ENCODE assay signal across 8 mouse cellular contexts in the genomic region with DNA sequence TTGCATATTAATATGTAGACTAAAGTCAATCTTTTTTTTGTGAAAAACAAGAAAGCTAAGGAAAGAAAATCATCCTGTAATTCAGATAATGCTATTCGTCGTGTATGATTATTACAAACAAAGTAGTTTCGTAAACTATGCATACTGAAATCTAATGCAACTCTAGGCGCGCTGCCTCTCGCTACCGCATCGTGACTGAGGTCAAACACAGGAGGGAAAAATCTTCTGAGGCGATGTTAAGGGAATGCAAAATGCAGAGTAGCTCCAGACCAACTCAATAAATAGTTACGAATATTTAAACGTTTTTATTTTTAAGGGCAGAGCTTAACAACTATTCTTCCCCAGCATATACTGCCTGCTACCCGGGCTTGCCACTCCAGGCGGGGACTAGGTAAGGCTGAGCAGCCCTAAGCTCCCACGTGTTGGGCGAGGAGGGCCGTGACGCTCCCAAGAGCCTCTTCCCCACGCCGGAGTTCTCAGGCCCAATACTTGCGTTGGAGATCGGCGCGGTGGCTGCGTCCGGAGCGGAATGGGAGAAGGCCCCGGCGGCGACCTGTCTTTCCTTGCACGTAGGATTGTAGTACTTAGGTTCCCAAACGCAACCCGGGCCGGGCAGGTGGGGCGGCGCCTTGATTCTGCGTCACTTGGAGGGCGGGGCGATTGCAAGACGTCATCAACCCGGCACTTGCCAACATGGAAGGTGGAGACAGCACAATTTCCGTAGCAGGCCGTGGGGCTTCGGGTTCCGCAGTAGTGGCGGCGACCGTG. TPM values are rescaled to one million over a fixed set of nuclear protein-coding genes. Genes with fewer than 3 reads are reported as not detected.
A peak's percentile ranks its signal among the peaks of the same experiment; 100 is the strongest.
DNase-seq lines count a peak whose midpoint lies in the region; ATAC-seq and TF ChIP-seq lines count a peak whose summit lies in the region.

A gene (minus strand): TSS at position 630 of the 768 bp plus-strand sequence.
A gene (plus strand): TSS at position 673 of the 768 bp plus-strand sequence.

- H3K4me1 ChIP-seq in hindbrain, postnatal 0 days (ENCODE audit: insufficient read depth, low read length), result no peaks in the 10 kb centered on the region
- peaks cover 34% of the 10 kb centered on the region for H3K4me1 ChIP-seq in megakaryocyte, embryonic 14.5 days

- no peak for TF ChIP-seq CTCF in hindbrain, postnatal 0 days (IDR thresholded peaks at IDR 0.05; ENCODE audit: low read depth)

- H3K9me3 ChIP-seq in hindbrain, postnatal 0 days (ENCODE audit: low read length), result no peaks in the 10 kb centered on the region
- H3K9me3 ChIP-seq in megakaryocyte, embryonic 14.5 days, result no peaks in the 10 kb centered on the region

- peak within 1 kb of the TSS; percentile 84 for H3K9ac ChIP-seq in hindbrain, postnatal 0 days (replicated peaks; ENCODE audit: low read length)

- H3K4me2 ChIP-seq in hindbrain, postnatal 0 days (ENCODE audit: low read depth, low read length), result peak within 1 kb of the TSS; percentile 89

- under 1% methylated on average over 47 of the region's 47 CpGs for WGBS in hindbrain, postnatal 0 days

- no peaks in the 10 kb centered on the region for H3K27me3 ChIP-seq in hindbrain, postnatal 0 days (ENCODE audit: insufficient read depth, low read length)
- no peaks in the 10 kb centered on the region for H3K27me3 ChIP-seq in megakaryocyte, embryonic 14.5 days (replicated peaks)

- H3K4me3 ChIP-seq in hindbrain, postnatal 0 days (ENCODE audit: low read length), result peak within 1 kb of the TSS; percentile 93
- H3K4me3 ChIP-seq in megakaryocyte, embryonic 14.5 days (replicated peaks), result peak within 1 kb of the TSS; percentile 93

- peak; percentile 98 for ATAC-seq in hindbrain, postnatal 0 days

- H3K36me3 ChIP-seq in hindbrain, postnatal 0 days (ENCODE audit: insufficient read depth, low read length), result no peaks in the 10 kb centered on the region
- H3K36me3 ChIP-seq in megakaryocyte, embryonic 14.5 days (replicated peaks; ENCODE audit: low read length), result peaks cover 17% of the 10 kb centered on the region

- peak; percentile 82 for DNase-seq in WW6 (ENCODE audit: low read depth, low spot score)
- peak; percentile 91 to 98 for DNase-seq in cerebellum, postnatal 4 days (ENCODE audit: low spot score in 2 of 2)
- DNase-seq in gastrocnemius, adult 18-20 months (ENCODE audit: low spot score), result peak; percentile 97
- DNase-seq in hindbrain, postnatal 0 days (ENCODE audit: low spot score), result peak; percentile 94
- peak; percentile 88 to 99 for DNase-seq in left cerebral cortex, adult 8-10 months (ENCODE audit: low spot score in 2 of 2)
- peak; percentile 96 to 97 for DNase-seq in right cerebral cortex, postnatal 10 days (ENCODE audit: low spot score in 2 of 2)
- DNase-seq in urinary bladder, postnatal 25 days (ENCODE audit: low spot score), result peak; percentile 98

- H3K27ac ChIP-seq in hindbrain, postnatal 0 days, result peak within 1 kb of the TSS; percentile 82

RNA-seq across cellular contexts. Expression of the first gene that starts in this region (rescaled TPM):
- 1 to 10 TPM; 3.7 to 4.0 TPM for total RNA-seq in gastrocnemius, adult 18-20 months (2021)
- 1.4 and 2.2 TPM in 2 replicates for total RNA-seq in hindbrain, postnatal 0 days (2014; rRNA removed)
- 7.7 and 8.7 TPM in 2 replicates for polyA plus RNA-seq in hindbrain, postnatal 0 days (2015; fragmentation: Nextera tagmentation; extraction: Ambion mirVana)
- 10 to 100 TPM in 1 of 4 experiments, 1 to 10 TPM in 3; 5.6 to 13.8 (median 7.7) TPM for total RNA-seq in left cerebral cortex, adult 8-10 months (2022)
- polyA plus RNA-seq in megakaryocyte, embryonic 14.5 days (2012; ENCODE audit: insufficient read depth, low replicate concordance), result 7.9 and 10.6 TPM in 2 replicates

RNA-seq across cellular contexts. Expression of the second gene that starts in this region (rescaled TPM):
- total RNA-seq in gastrocnemius, adult 18-20 months (2021), result 10 to 100 TPM; 33.4 to 33.9 TPM
- total RNA-seq in hindbrain, postnatal 0 days (2014; rRNA removed), result 38.3 and 46.9 TPM in 2 replicates
- polyA plus RNA-seq in hindbrain, postnatal 0 days (2015; fragmentation: Nextera tagmentation; extraction: Ambion mirVana), result 17.6 and 18.4 TPM in 2 replicates
- total RNA-seq in left cerebral cortex, adult 8-10 months (2022), result 10 to 100 TPM; 47.8 to 56.0 (median 53.0) TPM
- 0.56 TPM in 1 of 2 replicates, not detected in the other for polyA plus RNA-seq in megakaryocyte, embryonic 14.5 days (2012; ENCODE audit: insufficient read depth, low replicate concordance)

Comparison
In these comparisons a context has a peak if more than half of its experiments do, and no peak if none do; other contexts are left out.
1. Peak in every context shown above with its lines: DNase-seq, ATAC-seq, H3K4me3 ChIP-seq and H3K27ac ChIP-seq.
2. RNA of the second gene that starts in this region (polyA plus RNA-seq): 17.6 to 18.4 TPM in hindbrain, postnatal 0 days; 0.56 TPM in megakaryocyte, embryonic 14.5 days; every median in the first group is over 10 times any median in the second.